Mouse (Mus musculus): Measurements from ENCODE around the gene Zbtb43. TPM values are rescaled to one million over a fixed set of nuclear protein-coding genes. Genes with fewer than 3 reads are reported as not detected.

Zbtb43 gene
- total RNA-seq, 2 experiments from 2014 or later = 16.2 to 16.6 TPM

DNA sequence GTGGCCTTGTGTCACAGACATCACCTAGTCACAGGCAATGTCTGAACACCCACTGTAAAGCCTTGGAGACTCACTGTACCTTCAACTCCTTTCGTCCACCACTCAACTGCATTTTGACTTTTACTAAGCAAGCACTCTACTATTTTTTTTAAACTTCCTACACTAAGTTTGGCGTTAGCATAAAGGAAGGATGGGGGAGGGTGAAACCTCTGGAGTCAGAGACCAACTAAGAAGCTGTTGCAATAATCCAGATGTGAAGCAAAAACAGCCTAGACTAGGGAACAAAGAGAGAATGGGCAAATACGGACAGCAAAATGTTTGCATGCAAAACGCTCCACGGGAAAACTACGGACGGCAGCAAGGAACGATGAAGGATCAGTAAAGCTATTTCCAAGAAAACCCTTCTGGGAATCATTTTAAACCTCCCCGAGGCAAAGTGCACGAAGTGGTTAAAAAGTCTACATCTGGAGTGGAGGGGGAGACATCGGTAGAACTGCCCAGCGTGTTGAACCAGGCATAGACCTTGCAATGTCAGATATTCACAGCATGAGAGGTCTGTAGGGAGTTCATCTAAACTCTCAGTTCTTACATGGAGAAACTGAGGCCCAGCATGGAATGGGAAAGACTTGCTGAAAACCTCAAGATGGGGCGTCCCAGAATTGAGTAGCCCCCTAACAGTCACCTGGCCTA is 38.1 kb downstream of the Zbtb43 start:
- DNase-seq = peak; percentile 37

GRCm38 (mm10) chr2:33429339-33429738 is 39.0 kb downstream of the Zbtb43 start:
- DNase-seq = peak; percentile 51 to 64

DNA sequence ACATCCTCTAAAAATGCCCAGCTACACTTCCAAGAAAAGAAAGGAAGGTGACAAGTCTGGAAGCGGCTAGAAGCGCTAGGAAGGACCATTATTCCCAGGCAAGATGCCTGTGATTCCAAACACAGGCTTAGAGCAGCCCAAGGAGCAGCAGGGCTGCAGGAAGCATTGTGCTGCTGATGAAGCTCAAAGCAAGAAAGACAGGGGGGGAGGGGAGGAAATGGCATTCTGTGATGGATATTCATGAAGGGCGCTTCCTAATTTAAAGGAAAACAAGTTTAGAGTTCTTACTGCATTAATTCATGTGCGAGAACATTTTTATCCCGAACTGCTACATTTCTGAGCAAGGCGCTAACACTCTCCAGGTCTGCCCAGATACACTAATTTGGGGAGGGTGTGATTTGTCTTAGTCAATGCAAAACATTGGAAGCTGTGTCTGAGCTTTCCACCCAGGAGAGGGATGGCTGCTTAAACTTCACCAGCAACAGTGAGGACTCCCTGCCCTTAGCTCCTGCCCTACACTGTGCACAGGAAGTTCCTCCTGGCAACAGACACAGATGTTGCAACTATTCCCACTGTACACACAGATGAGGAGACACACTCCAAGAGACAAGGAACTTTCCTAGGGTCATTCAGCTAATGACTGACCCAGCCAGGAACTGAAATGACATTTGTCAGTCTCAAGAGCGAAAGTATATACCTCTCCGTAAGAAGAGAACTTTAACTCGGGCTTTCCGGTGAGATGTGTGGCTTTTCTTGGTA is 41.5 kb downstream of the Zbtb43 start:
- peak in 1 of 2 experiments; percentile 53 for DNase-seq

- DNase-seq = no peak
These were observed 50.9 kb downstream of the Zbtb43 start for GRCm38 (mm10) chr2:33417454-33417853.

GRCm38 (mm10) chr2:33414019-33414418 is 54.3 kb downstream of the Zbtb43 start:
- no peak for DNase-seq

DNA sequence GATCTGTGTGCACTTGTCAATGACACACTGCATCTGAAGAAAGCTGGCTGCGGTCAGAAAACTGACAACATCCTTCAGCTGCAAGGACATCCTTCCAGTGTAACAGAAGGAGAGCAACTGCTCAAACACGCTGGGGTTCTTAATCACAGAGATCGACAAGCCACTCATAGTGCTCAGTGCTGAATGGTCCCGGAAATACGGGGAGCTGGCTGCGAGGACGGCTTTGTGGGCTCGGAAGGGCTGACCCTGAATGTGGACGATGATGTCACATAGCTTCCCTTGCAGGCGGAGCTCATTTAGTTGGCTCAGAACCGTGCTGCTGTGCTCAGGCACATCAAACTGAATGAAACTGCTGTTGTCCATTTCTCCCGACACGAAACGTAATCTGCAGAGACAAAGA is 56.2 kb downstream of the Zbtb43 start:
- DNase-seq = no peak

DNA sequence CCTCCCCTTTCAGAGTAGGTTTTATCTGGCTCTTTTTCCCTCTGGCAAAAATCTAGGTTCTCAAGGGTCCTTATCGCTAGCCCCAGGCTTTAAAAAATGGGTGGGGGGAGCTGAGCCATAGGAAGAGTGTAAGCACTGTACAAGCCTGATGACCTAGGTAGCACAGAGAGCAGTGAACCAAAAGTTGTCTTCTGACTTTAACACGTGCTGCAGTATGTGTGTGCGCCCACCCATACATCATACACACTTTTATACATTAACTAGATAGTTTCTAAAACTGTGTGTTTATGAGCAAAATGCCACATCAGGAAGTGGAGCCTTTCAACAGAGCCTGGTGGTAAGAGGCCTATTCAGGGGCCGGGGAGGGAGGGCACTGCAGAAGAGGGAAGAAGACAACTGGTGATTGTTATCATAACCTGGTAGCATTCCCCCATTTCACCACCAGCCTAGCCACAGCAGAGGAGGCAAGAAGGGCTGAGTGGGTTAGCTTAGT is 64.8 kb downstream of the Zbtb43 start:
- DNase-seq = no peak

DNA sequence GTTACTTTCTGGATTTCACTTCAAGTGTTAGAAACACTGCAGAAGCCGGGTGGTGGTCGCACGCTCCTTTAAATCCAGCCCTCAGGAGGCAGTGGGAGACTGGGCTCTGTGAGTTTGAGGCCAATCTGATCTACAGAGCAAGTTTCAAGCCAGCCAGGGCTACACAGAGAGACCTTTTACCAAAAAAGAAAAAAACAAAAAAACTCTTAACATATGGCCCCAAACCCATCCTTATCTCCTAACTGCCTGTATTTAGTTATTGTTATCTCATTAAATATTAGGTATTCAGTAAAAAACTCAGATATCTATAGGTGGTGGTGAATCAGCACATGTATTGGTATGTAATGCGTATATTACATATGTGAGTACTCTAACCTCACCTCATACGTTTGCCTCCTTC is 65.7 kb downstream of the Zbtb43 start:
- DNase-seq = no peak

DNA sequence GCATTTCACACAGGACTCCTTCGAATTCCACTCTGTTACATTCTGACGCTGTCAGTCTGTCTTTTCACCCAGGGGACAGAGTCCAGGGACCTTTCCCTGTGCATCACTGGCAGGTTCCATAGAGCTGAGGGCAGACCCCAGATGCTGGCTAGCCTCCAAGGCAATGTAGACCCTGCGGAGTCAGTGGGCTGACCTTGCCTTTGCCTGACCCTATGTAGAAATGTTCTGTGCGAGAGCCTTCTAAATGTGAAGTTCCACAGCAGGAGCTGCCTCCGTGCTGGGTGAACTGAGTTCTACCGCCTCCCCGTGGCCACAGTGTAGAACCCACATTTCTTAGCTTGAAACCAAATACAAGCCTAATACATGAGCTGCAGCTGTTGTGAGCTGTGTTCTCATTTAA is 66.1 kb downstream of the Zbtb43 start:
- DNase-seq = peak; percentile 46 to 79

- DNase-seq = peak in 1 of 2 experiments; percentile 28
These were observed 67.1 kb downstream of the Zbtb43 start for GRCm38 (mm10) chr2:33401217-33401616.

- no peak for DNase-seq
These were observed 67.8 kb downstream of the Zbtb43 start for GRCm38 (mm10) chr2:33400541-33400940.

Other genes starting within 250 kb of the Zbtb43 start
- gene Ralgps1, start 97.1 kb downstream of the Zbtb43 start, total RNA-seq (2021) = 1 to 10 TPM; 6.6 to 7.3 TPM
- 1 to 10 TPM; 4.7 to 8.0 TPM for gene Zbtb34, start 37.2 kb downstream of the Zbtb43 start, total RNA-seq (2021)
- gene Lmx1b, start 172.0 kb upstream of the Zbtb43 start, total RNA-seq (2021) = under 1 TPM in 1 of 2 experiments, not detected in 1; 0.05 TPM